Mouse (Mus musculus) liver, embryonic 14.5 days (tissue): ENCODE results near the gene Ikbke. TPM values are rescaled to one million over a fixed set of nuclear protein-coding genes. Genes with fewer than 3 reads are reported as not detected.
"Not testable (repeated sequence)": the region's sequence is repeated elsewhere in the genome, so short reads cannot be mapped to it uniquely, and the experiment has no call there.

Experiments used
- ATAC-seq: fragments of 200-750 bp; cut with Nextera tagmentation; 2 replicates; pipeline ENCODE4 v1.8.0; 2017; ENCODE audit warnings: moderate number of reproducible peaks, mild to moderate bottlenecking, moderate library complexity; ENCODE audit not compliant: insufficient read depth
- DNase-seq, 3 experiments: peaks; one replicate each; pipeline ENCODE4 v3.0.0-alpha.2; 2012 to 2013; ENCODE audit warnings: low read depth in 3 of 3, low spot score in 3 of 3
- H3K27ac ChIP-seq: fragments of 300-500 bp; sonication (generic); 2 replicates; pipeline ENCODE4 v1.5.1; 2014; ENCODE audit warnings: moderate library complexity, mild to moderate bottlenecking, control low read depth, inconsistent platforms
- H3K27me3 ChIP-seq: fragments of 300-500 bp; sonication (generic); 2 replicates; pipeline ENCODE4 v1.6.1; 2014; ENCODE audit warnings: mild to moderate bottlenecking, low read length, moderate library complexity; ENCODE audit not compliant: control insufficient read depth, insufficient read depth
- H3K36me3 ChIP-seq: fragments of 300-500 bp; sonication (generic); replicated peaks from 2 replicates; pipeline ENCODE4 v1.6.1; 2014; ENCODE audit warnings: low read depth; ENCODE audit not compliant: control insufficient read depth, insufficient read depth
- H3K4me1 ChIP-seq, 2 experiments: fragments of 200-500 bp in 1 of 2; fragments of 300-500 bp in 1 of 2; sonication (generic) in 1 of 2; replicated peaks; 2 replicates each; pipeline ENCODE4 v1.6.1; 2012 to 2014; ENCODE audit warnings: antibody characterized with exemption in 1 of 2, inconsistent platforms in 1 of 2, low read length in 1 of 2; ENCODE audit not compliant: control insufficient read depth in 2 of 2, insufficient read depth in 2 of 2
- H3K4me2 ChIP-seq: fragments of 300-500 bp; sonication (generic); 2 replicates; pipeline ENCODE4 v1.6.1; 2014; ENCODE audit warnings: low read depth, mild to moderate bottlenecking, control low read depth, moderate library complexity
- H3K4me3 ChIP-seq, 2 experiments: fragments of 200-500 bp in 1 of 2; fragments of 300-500 bp in 1 of 2; sonication (generic) in 1 of 2; 2 replicates each; pipeline ENCODE4 v1.5.1; 2012 to 2014; ENCODE audit warnings: low read depth in 2 of 2, low read length in 2 of 2, mild to moderate bottlenecking in 2 of 2, control low read depth in 1 of 2, inconsistent platforms in 1 of 2, moderate library complexity in 1 of 2; ENCODE audit not compliant: insufficient read depth in 1 of 2
- H3K9ac ChIP-seq: fragments of 300-500 bp; sonication (generic); replicated peaks from 2 replicates; pipeline ENCODE4 v1.6.1; 2014; ENCODE audit warnings: mild to moderate bottlenecking, control low read depth, moderate library complexity
- H3K9me3 ChIP-seq: fragments of 300-500 bp; sonication (generic); 2 replicates; pipeline ENCODE4 v1.6.1; 2016; ENCODE audit warnings: low read length, mixed read lengths; ENCODE audit not compliant: control insufficient read depth
- CTCF ChIP-seq: IDR thresholded peaks from 2 replicates; pipeline ENCODE4 v1.5.1; 2016; ENCODE audit warnings: antibody characterized with exemption, low read depth, control low read depth
- EP300 ChIP-seq: IDR thresholded peaks from 2 replicates; pipeline ENCODE4 v1.6.1; 2016; ENCODE audit warnings: antibody characterized with exemption, low read depth
- WGBS: fragments of 180-500 bp; shearing (Covaris S2); extraction: QIAGEN DNeasy Blood & Tissue Kit; methylation state at CpG from one replicate; pipeline ENCODE4 v1.1.7; 2014; ENCODE audit not compliant: insufficient replicate concordance; 5-methylcytosine and 5-hydroxymethylcytosine counted together
- polyA plus RNA-seq, 2 experiments: library from polyadenylated mRNA; depleted of rRNA in 1 of 2; stranded (reverse) in 1 of 2; unstranded in 1 of 2; fragments of >200 nt; fragmentation: Nextera tagmentation in 1 of 2; extraction: Ambion mirVana in 1 of 2; gene quantifications; 2 replicates each; pipeline versions ENCODE4 v1.2.1 to v1.2.3; 2012 to 2014

Ikbke gene
- polyA plus RNA-seq, 2 experiments, result 4.9 to 6.4 TPM

DNA sequence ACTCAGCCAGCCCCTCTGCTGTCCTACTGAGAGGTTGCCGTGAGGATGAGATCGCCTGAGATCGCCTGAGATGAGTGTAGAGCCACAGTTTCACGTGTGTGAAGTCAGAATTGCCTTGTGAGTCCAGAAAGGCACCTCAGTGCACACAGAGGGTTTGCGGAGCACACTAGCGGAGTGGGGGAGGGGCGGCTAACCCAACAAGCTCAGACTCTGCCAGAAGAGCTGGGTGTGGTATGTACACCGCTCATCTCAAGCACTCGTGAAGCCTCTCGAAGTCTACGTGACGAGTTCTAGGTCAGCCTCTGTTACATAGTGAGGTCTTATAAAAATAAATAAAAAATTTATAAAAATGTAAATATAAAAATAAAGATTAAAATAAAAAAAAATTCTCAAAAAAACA lies 15.5 kb downstream of the Ikbke start:
- H3K36me3 ChIP-seq, result no peaks in the 10 kb centered on the region
- no peak overlapping the region for H3K4me3 ChIP-seq
- no peaks in the 10 kb centered on the region for H3K27me3 ChIP-seq
- 58% methylated on average over 12 of the region's 12 CpGs for WGBS
- H3K9me3 ChIP-seq, result no peaks in the 10 kb centered on the region
- H3K9ac ChIP-seq, result no peak overlapping the region
- H3K4me2 ChIP-seq, result no peak overlapping the region
- H3K27ac ChIP-seq, result no peak overlapping the region
- TF ChIP-seq CTCF (no peak), EP300 (no peak)
- ATAC-seq, result no peak
- no peaks in the 10 kb centered on the region for H3K4me1 ChIP-seq
- DNase-seq, result no peak

DNA sequence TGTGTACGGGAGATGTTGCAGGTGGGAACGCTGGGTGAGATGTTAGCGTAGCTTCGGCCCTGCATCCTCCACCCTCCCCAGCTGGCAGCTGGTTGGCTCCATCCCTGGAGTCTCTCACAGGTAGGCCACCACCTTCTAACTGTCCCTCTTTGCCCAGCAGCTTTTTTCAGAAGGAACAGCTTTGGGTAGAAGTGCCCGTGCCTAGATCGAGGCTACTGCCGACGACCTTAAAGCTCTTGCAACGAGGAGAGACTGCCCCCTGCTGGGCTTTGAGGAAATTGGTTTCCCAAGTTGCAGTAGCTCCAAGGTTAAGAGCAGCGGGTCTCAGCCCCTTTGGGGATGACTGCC lies 19.1 kb downstream of the Ikbke start:
- Histone ChIP-seq H3K27ac (no peak overlapping the region), H3K4me3 (no peak overlapping the region), H3K36me3 (no peaks in the 10 kb centered on the region), H3K9ac (no peak overlapping the region), H3K4me1 (no peaks in the 10 kb centered on the region), H3K27me3 (no peaks in the 10 kb centered on the region), H3K9me3 (no peaks in the 10 kb centered on the region), H3K4me2 (no peak overlapping the region)
- DNase-seq, result peak; percentile 35 to 42 (median 41)
- no peak for ATAC-seq
- WGBS, result 33% methylated on average over 10 of the region's 10 CpGs
- TF ChIP-seq EP300, result no peak
- peak; percentile 89 for TF ChIP-seq CTCF

DNA sequence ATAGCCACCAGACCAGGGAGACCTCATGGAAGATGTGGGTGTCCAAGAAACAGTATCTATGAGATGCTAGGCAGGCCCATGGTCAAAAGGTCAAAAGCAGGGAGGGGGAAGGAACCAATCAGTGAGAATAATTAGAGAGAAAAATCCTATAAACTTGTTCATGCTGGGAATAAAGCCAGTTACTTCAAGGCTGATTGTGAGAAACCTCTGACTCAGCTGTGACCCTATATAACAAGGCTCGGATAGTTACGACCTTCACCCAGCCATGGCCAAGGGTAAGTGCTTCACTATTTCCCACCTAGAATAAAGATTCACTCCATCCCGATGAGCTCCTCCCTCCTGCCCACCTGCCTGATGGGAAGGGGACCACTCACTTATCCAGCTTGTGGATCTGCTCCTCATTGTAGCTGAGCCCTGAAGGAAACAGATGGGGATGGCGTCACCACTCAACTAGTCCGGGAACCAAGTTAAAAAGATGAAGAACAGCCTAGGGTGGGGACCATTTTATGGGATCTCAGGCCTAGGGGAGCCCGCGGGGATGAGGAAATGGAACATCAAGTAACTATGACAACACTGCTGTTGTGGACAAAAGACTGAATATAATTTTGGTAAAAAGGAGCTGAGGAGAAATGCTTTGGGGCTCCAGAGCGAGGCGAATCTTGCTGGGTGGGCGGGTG lies 19.6 kb downstream of the Ikbke start:
- DNase-seq (no peak), ATAC-seq (no peak)
- Histone ChIP-seq H3K4me2 (no peak overlapping the region), H3K4me3 (no peak overlapping the region), H3K27me3 (no peaks in the 10 kb centered on the region), H3K9ac (no peak overlapping the region), H3K27ac (no peak overlapping the region), H3K4me1 (no peaks in the 10 kb centered on the region), H3K36me3 (no peaks in the 10 kb centered on the region), H3K9me3 (no peaks in the 10 kb centered on the region)
- no peak for TF ChIP-seq EP300
- WGBS, result 50% methylated on average over 10 of the region's 10 CpGs

- H3K4me3 ChIP-seq, result no peak overlapping the region
- 67% methylated on average over 6 of the region's 6 CpGs for WGBS
- no peak for DNase-seq
- H3K4me2 ChIP-seq, result no peak overlapping the region
- no peaks in the 10 kb centered on the region for H3K4me1 ChIP-seq
- no peaks in the 10 kb centered on the region for H3K27me3 ChIP-seq
- H3K36me3 ChIP-seq, result no peaks in the 10 kb centered on the region
- H3K27ac ChIP-seq, result no peak overlapping the region
- no peaks in the 10 kb centered on the region for H3K9me3 ChIP-seq
- no peak for ATAC-seq
- no peak for TF ChIP-seq EP300
- TF ChIP-seq CTCF, result no peak
- H3K9ac ChIP-seq, result no peak overlapping the region
Measured at GRCm38 (mm10) chr1:131257288-131257687, 22.1 kb downstream of the Ikbke start.

GRCm38 (mm10) chr1:131252516-131253250 lies 26.7 kb downstream of the Ikbke start:
- not testable (repeated sequence) for H3K4me2 ChIP-seq, DNase-seq, H3K4me1 ChIP-seq, H3K4me3 ChIP-seq, H3K36me3 ChIP-seq, H3K27ac ChIP-seq, H3K27me3 ChIP-seq, H3K9me3 ChIP-seq, ATAC-seq, H3K9ac ChIP-seq
- WGBS, result 49% methylated on average over 7 of the region's 7 CpGs
